Mouse (Mus musculus) erythroid progenitor cell, adult 5-6 weeks (primary cell): ENCODE data around the gene Cyp2c70. TPM values are rescaled to one million over a fixed set of nuclear protein-coding genes. Genes with fewer than 3 reads are reported as not detected.

ENCODE experiments used
- total RNA-seq, 2 experiments: library from RNA; stranded (forward) in 1 of 2; stranded (reverse) in 1 of 2; fragments of 150-400 nt in 1 of 2; fragments of 186-747, 209-891 nt in 1 of 2; gene quantifications; 2 replicates each; pipeline versions ENCODE4 v1.2.3 to v1.2.4; 2015 to 2017; ENCODE audit warnings: low replicate concordance in 2 of 2

The Cyp2c70 gene
- total RNA-seq, 2 experiments from 2014 or later, result not detected

Other genes starting within 250 kb of the Cyp2c70 start
- gene Cyp2c37, start 194.9 kb downstream of the Cyp2c70 start, total RNA-seq (2015; ENCODE audit: low replicate concordance), result not detected in 2 replicates
- gene Cyp2c37, start 194.9 kb downstream of the Cyp2c70 start, total RNA-seq (2017; ENCODE audit: low replicate concordance), result not detected in 2 replicates
- not detected in 2 replicates for gene Cyp2c54, start 113.5 kb downstream of the Cyp2c70 start, total RNA-seq (2015; ENCODE audit: low replicate concordance)
- gene Cyp2c54, start 113.5 kb downstream of the Cyp2c70 start, total RNA-seq (2017; ENCODE audit: low replicate concordance), result not detected in 2 replicates
- gene Cyp2c50, start 97.6 kb downstream of the Cyp2c70 start, total RNA-seq (2015; ENCODE audit: low replicate concordance), result not detected in 2 replicates
- not detected in 2 replicates for gene Cyp2c50, start 97.6 kb downstream of the Cyp2c70 start, total RNA-seq (2017; ENCODE audit: low replicate concordance)
- 19.8 and 40.2 TPM in 2 replicates for gene Pdlim1, start 84.5 kb upstream of the Cyp2c70 start, total RNA-seq (2015; ENCODE audit: low replicate concordance)
- 13.3 and 17.2 TPM in 2 replicates for gene Pdlim1, start 84.5 kb upstream of the Cyp2c70 start, total RNA-seq (2017; ENCODE audit: low replicate concordance)